Mouse (Mus musculus): Measurements from ENCODE around the gene 1810037I17Rik.

The 1810037I17Rik gene

GRCm38 (mm10) chr3:122929723-122930122, 5.7 kb downstream of the 1810037I17Rik start:
- in situ Hi-C loops (cut with MseI, MboI): loop anchor here in 1 of 2 experiments (25.0 kb wide), 1 partner anchor 383 kb away; no protein-coding TSS in a partner anchor

DNA sequence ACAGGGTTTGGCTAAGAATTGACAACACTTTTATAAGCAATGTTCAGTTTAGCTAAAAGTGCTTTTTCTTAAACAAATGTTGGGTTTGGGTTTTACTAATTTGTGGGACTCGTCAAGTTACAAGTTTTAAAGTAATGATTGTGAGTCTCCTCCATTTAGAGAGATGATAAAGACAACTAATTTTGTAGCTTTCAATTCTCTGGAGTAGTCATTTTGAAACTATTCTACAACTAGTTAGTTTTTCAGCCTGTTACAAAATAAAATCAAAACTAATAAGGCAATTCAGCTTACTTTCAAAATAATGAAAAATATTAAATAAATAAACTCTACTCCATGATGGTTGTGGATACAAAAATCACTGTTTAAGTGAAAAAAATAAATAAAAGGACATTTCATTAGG, 8.5 kb downstream of the 1810037I17Rik start:
- in situ Hi-C loops (cut with MseI, MboI): loop anchor here in 1 of 2 experiments (25.0 kb wide), 1 partner anchor 380 kb away; no protein-coding TSS in a partner anchor

- in situ Hi-C loops (cut with MseI, MboI): loop anchor here in 1 of 2 experiments (25.0 kb wide), 1 partner anchor 375 kb away; no protein-coding TSS in a partner anchor
Measured at GRCm38 (mm10) chr3:122937176-122937575, 13.2 kb downstream of the 1810037I17Rik start.

DNA sequence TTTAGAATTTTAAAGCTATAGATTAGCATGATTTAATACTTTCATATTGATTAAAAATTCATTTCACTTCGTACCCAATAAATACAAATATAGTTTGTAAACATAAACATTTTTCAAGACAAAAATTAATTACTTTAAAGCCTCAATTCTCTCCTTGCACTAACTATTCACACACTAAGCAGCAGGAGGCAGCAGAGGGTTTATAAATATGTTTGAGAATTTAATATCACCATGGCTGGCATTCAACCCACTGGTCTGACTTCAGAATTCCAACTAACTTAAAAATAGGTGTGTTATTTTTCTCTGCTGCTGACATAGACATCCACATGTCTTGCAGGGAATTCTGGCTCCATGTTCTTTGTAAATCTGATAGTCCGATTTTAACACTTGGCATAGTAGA, 15.2 kb downstream of the 1810037I17Rik start:
- in situ Hi-C loops (cut with MseI, MboI): loop anchor here in 1 of 2 experiments (25.0 kb wide), 1 partner anchor 373 kb away; no protein-coding TSS in a partner anchor

DNA sequence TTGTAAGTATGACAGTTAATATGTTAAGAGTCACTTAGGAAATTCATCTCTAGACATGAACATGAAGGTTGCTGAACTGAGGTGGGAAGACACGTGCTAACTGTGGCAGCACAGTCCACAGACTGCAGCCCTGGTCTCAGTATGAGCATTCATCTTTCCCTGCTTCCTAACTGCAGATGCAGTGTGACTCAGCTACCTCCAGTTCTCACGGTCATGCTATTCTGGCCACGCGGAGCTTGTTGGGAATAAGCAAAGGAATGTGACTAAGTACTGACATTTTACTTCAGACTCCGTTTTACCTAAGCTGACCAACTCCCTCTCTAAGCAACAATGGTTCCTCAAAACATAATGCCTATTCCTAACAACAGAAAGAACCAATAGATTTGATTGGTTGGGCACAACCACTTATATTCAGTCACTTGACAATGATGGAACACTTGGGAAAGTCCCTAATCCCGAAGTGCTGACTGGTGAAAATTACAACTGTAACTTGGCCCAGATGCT, 19.4 kb downstream of the 1810037I17Rik start:
- in situ Hi-C loops (cut with MseI, MboI): loop anchor here in 1 of 2 experiments (10.0 to 25.0 kb wide), 2 partner anchors 161 to 369 kb away; no protein-coding TSS in a partner anchor

DNA sequence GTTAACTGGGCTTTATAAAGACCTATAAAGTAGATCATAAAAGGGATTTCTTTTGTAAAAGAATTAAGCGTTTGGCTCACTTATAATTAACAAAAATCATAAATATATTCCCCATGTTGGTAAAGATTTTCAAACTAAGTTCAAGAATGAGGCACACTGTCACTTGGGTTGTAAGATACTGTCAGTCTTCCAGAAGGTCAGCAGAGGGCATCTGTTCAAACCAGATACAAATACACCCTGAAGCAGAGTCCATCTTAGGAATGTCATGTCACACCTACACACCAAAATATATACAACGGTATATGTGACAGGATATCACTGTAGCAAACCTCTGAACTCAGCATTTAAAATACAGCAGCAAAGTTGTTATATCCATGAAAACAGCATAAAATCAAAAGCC, 26.1 kb downstream of the 1810037I17Rik start:
- in situ Hi-C loops (cut with MseI, MboI): loop anchor here in 1 of 2 experiments (25.0 kb wide), 1 partner anchor 362 kb away; no protein-coding TSS in a partner anchor

GRCm38 (mm10) chr3:122964301-122964700, 40.3 kb downstream of the 1810037I17Rik start:
- in situ Hi-C loops (cut with MseI, MboI): loop anchor here in 1 of 2 experiments (10.0 to 25.0 kb wide), 2 partner anchors 140 to 348 kb away; no protein-coding TSS in a partner anchor

GRCm38 (mm10) chr3:122968391-122968790, 44.4 kb downstream of the 1810037I17Rik start:
- in situ Hi-C loops (cut with MseI, MboI): loop anchor here in 1 of 2 experiments (10.0 to 25.0 kb wide), 2 partner anchors 136 to 344 kb away; no protein-coding TSS in a partner anchor

DNA sequence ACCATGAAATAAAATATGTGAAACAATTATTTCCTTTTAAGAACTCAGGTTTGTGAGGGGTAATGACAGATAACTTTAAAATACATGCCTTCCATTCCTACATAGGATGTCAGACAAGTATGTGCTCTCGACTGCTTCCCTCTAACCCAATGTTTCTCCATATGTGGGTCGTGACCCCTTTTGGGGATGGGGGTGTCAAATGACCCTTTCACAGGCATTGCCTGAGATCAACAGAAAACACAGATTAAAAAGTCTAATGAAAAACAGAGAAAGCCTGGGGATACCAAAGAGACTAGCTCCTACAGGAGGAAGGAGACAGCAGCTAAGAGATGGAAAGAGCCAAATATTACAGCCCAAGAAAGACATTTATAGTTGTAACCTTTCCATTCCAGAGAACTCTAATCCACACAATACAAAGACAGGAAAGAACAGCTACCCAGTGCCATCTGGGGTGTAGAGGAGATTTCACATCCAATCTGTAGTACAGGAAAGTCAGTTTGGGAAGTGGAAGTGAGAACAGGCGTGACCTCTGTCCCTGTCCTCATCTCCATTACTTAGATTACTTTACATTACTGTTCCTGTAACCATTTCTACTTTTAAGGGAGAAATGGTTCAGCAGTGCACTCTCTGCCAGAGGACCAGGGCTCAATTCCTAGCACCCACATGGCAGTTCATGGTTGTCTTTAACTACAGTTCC, 48.3 kb downstream of the 1810037I17Rik start:
- in situ Hi-C loops (cut with MseI, MboI): loop anchor here in 1 of 2 experiments (25.0 kb wide), 1 partner anchor 340 kb away; no protein-coding TSS in a partner anchor

- in situ Hi-C loops (cut with MseI, MboI): loop anchor here in 1 of 2 experiments (25.0 kb wide), 1 partner anchor 337 kb away; no protein-coding TSS in a partner anchor
Measured at GRCm38 (mm10) chr3:122974833-122975232, 50.8 kb downstream of the 1810037I17Rik start.

DNA sequence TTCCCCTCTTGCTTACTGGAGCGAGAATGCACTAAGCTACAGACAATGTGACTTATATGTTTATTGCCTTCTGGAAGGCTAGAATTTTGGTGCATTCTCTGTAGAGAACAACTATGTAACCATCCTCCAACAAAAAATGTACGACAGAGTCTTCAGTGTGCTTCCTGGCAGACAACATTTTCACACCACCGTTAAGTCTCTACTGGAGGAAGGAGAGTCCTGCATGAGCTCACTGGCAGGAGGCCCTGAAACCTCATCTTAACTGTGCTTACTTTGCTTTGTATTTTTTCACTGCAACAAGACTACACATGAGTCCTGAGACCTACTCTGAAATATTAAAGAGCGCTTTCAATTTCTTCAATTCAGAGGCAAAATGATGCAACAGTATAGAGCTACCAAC, 51.4 kb downstream of the 1810037I17Rik start:
- in situ Hi-C loops (cut with MseI, MboI): no loop called here
